Mouse (Mus musculus): ENCODE measurements at regions not wholly inside any gene's neighbourhood (a gene's known extent, or its start where the extent isn't known, plus 50 kb on each side); places are given as distances from the start of the nearest gene placed in this dataset.
A peak's percentile ranks its signal among the peaks of the same experiment; 100 is the strongest.
"Not testable (repeated sequence)": the region's sequence is repeated elsewhere in the genome, so short reads cannot be mapped to it uniquely, and the experiment has no call there.

GRCm38 (mm10) chr11:27105920-27106319, 512.1 kb upstream of the Vrk2 start:
- Histone ChIP-seq H3K4me3 (ENCODE audit: low read depth, low read length) (no peak overlapping the region), H3K27me3 (replicated peaks; ENCODE audit: control insufficient read depth, insufficient read depth, low read length) (no peaks in the 10 kb centered on the region), H3K9me3 (replicated peaks; ENCODE audit: control insufficient read depth, low read length) (no peaks in the 10 kb centered on the region), H3K4me2 (ENCODE audit: low read length) (no peak overlapping the region), H3K4me1 (ENCODE audit: control insufficient read depth, insufficient read depth, low read length) (no peaks in the 10 kb centered on the region), H3K9ac (ENCODE audit: low read length) (no peak overlapping the region), H3K27ac (ENCODE audit: low read depth, low read length) (no peak overlapping the region), H3K36me3 (ENCODE audit: control insufficient read depth, insufficient read depth, low read length) (no peaks in the 10 kb centered on the region)
- peak; percentile 26; the same call in 1 of the 2 replicates for ATAC-seq
- 38% methylated on average over 5 of the region's 5 CpGs for WGBS
- DNase-seq (ENCODE audit: low spot score) = peak; percentile 50

GRCm38 (mm10) chr11:27102906-27103305, 509.1 kb upstream of the Vrk2 start:
- no peak overlapping the region for H3K27ac ChIP-seq (ENCODE audit: low read depth, low read length)
- H3K27me3 ChIP-seq (replicated peaks; ENCODE audit: control insufficient read depth, insufficient read depth, low read length) = no peaks in the 10 kb centered on the region
- DNase-seq (ENCODE audit: low spot score) (no peak), ATAC-seq (no peak)
- H3K4me2 ChIP-seq (ENCODE audit: low read length) = no peak overlapping the region
- no peaks in the 10 kb centered on the region for H3K36me3 ChIP-seq (ENCODE audit: control insufficient read depth, insufficient read depth, low read length)
- H3K4me1 ChIP-seq (ENCODE audit: control insufficient read depth, insufficient read depth, low read length) = no peaks in the 10 kb centered on the region
- no peak overlapping the region for H3K4me3 ChIP-seq (ENCODE audit: low read depth, low read length)
- H3K9ac ChIP-seq (ENCODE audit: low read length) = no peak overlapping the region
- H3K9me3 ChIP-seq (replicated peaks; ENCODE audit: control insufficient read depth, low read length) = no peaks in the 10 kb centered on the region

- no peak for DNase-seq (ENCODE audit: low spot score)
- no peak for ATAC-seq
- Histone ChIP-seq H3K36me3 (ENCODE audit: control insufficient read depth, insufficient read depth, low read length) (no peaks in the 10 kb centered on the region), H3K4me2 (ENCODE audit: low read length) (no peak overlapping the region), H3K27me3 (replicated peaks; ENCODE audit: control insufficient read depth, insufficient read depth, low read length) (no peaks in the 10 kb centered on the region), H3K27ac (ENCODE audit: low read depth, low read length) (no peak overlapping the region), H3K4me3 (ENCODE audit: low read depth, low read length) (no peak overlapping the region), H3K4me1 (ENCODE audit: control insufficient read depth, insufficient read depth, low read length) (no peaks in the 10 kb centered on the region), H3K9ac (ENCODE audit: low read length) (no peak overlapping the region), H3K9me3 (replicated peaks; ENCODE audit: control insufficient read depth, low read length) (no peaks in the 10 kb centered on the region)
- 95% methylated on average over 2 of the region's 2 CpGs for WGBS
Observed at GRCm38 (mm10) chr11:27102045-27102444, 508.2 kb upstream of the Vrk2 start.

GRCm38 (mm10) chr11:27096615-27097014, 502.8 kb upstream of the Vrk2 start:
- no peak overlapping the region for H3K9ac ChIP-seq (ENCODE audit: low read length)
- no peak overlapping the region for H3K4me3 ChIP-seq (ENCODE audit: low read depth, low read length)
- H3K9me3 ChIP-seq (replicated peaks; ENCODE audit: control insufficient read depth, low read length) = no peaks in the 10 kb centered on the region
- H3K4me1 ChIP-seq (ENCODE audit: control insufficient read depth, insufficient read depth, low read length) = no peaks in the 10 kb centered on the region
- DNase-seq (ENCODE audit: low spot score) (no peak), ATAC-seq (no peak)
- no peaks in the 10 kb centered on the region for H3K36me3 ChIP-seq (ENCODE audit: control insufficient read depth, insufficient read depth, low read length)
- H3K4me2 ChIP-seq (ENCODE audit: low read length) = no peak overlapping the region
- H3K27me3 ChIP-seq (replicated peaks; ENCODE audit: control insufficient read depth, insufficient read depth, low read length) = no peaks in the 10 kb centered on the region
- no peak overlapping the region for H3K27ac ChIP-seq (ENCODE audit: low read depth, low read length)

- not testable (repeated sequence) for H3K27me3 ChIP-seq (replicated peaks; ENCODE audit: control insufficient read depth, insufficient read depth, low read length); H3K27ac ChIP-seq (ENCODE audit: low read depth, low read length); H3K9me3 ChIP-seq (replicated peaks; ENCODE audit: control insufficient read depth, low read length); H3K4me3 ChIP-seq (ENCODE audit: low read depth, low read length); H3K4me2 ChIP-seq (ENCODE audit: low read length); H3K4me1 ChIP-seq (ENCODE audit: control insufficient read depth, insufficient read depth, low read length); H3K36me3 ChIP-seq (ENCODE audit: control insufficient read depth, insufficient read depth, low read length); DNase-seq (ENCODE audit: low spot score); H3K9ac ChIP-seq (ENCODE audit: low read length); ATAC-seq
Observed at GRCm38 (mm10) chr11:27095460-27095859, 501.7 kb upstream of the Vrk2 start.

- Histone ChIP-seq H3K4me3 (ENCODE audit: low read depth, low read length) (no peak overlapping the region), H3K9me3 (replicated peaks; ENCODE audit: control insufficient read depth, low read length) (no peaks in the 10 kb centered on the region), H3K27ac (ENCODE audit: low read depth, low read length) (no peak overlapping the region), H3K9ac (ENCODE audit: low read length) (no peak overlapping the region), H3K27me3 (replicated peaks; ENCODE audit: control insufficient read depth, insufficient read depth, low read length) (no peaks in the 10 kb centered on the region), H3K4me2 (ENCODE audit: low read length) (no peak overlapping the region), H3K36me3 (ENCODE audit: control insufficient read depth, insufficient read depth, low read length) (no peaks in the 10 kb centered on the region), H3K4me1 (ENCODE audit: control insufficient read depth, insufficient read depth, low read length) (no peaks in the 10 kb centered on the region)
- DNase-seq (ENCODE audit: low spot score) = no peak
- 88% methylated on average over 1 of the region's 1 CpGs for WGBS
- ATAC-seq = no peak
Observed at GRCm38 (mm10) chr11:27086516-27086915, 492.7 kb upstream of the Vrk2 start.

- H3K9me3 ChIP-seq (replicated peaks; ENCODE audit: control insufficient read depth, low read length) = no peaks in the 10 kb centered on the region
- H3K4me1 ChIP-seq (ENCODE audit: control insufficient read depth, insufficient read depth, low read length) = no peaks in the 10 kb centered on the region
- no peak for ATAC-seq
- no peaks in the 10 kb centered on the region for H3K27me3 ChIP-seq (replicated peaks; ENCODE audit: control insufficient read depth, insufficient read depth, low read length)
- no peak for DNase-seq (ENCODE audit: low spot score)
- H3K36me3 ChIP-seq (ENCODE audit: control insufficient read depth, insufficient read depth, low read length) = no peaks in the 10 kb centered on the region
- H3K4me3 ChIP-seq (ENCODE audit: low read depth, low read length) = no peak overlapping the region
- H3K4me2 ChIP-seq (ENCODE audit: low read length) = no peak overlapping the region
- H3K9ac ChIP-seq (ENCODE audit: low read length) = no peak overlapping the region
- H3K27ac ChIP-seq (ENCODE audit: low read depth, low read length) = no peak overlapping the region
Observed at GRCm38 (mm10) chr11:27081188-27081587, 487.4 kb upstream of the Vrk2 start.

- Histone ChIP-seq H3K4me2 (ENCODE audit: low read length) (no peak overlapping the region), H3K27ac (ENCODE audit: low read depth, low read length) (no peak overlapping the region), H3K9ac (ENCODE audit: low read length) (no peak overlapping the region), H3K27me3 (replicated peaks; ENCODE audit: control insufficient read depth, insufficient read depth, low read length) (no peaks in the 10 kb centered on the region), H3K4me3 (ENCODE audit: low read depth, low read length) (no peak overlapping the region), H3K9me3 (replicated peaks; ENCODE audit: control insufficient read depth, low read length) (no peaks in the 10 kb centered on the region), H3K4me1 (ENCODE audit: control insufficient read depth, insufficient read depth, low read length) (no peaks in the 10 kb centered on the region), H3K36me3 (ENCODE audit: control insufficient read depth, insufficient read depth, low read length) (no peaks in the 10 kb centered on the region)
- ATAC-seq (no peak; the same call in 1 of the 2 replicates), DNase-seq (ENCODE audit: low spot score) (peak; percentile 58)
Observed at GRCm38 (mm10) chr11:27070381-27070780, 476.6 kb upstream of the Vrk2 start.

GRCm38 (mm10) chr11:27027243-27027852, 433.5 kb upstream of the Vrk2 start:
- Histone ChIP-seq H3K27me3 (replicated peaks; ENCODE audit: control insufficient read depth, insufficient read depth, low read length) (no peaks in the 10 kb centered on the region), H3K9me3 (replicated peaks; ENCODE audit: control insufficient read depth, low read length) (no peaks in the 10 kb centered on the region), H3K4me2 (ENCODE audit: low read length) (no peak overlapping the region), H3K36me3 (ENCODE audit: control insufficient read depth, insufficient read depth, low read length) (no peaks in the 10 kb centered on the region), H3K27ac (ENCODE audit: low read depth, low read length) (no peak overlapping the region), H3K9ac (ENCODE audit: low read length) (no peak overlapping the region), H3K4me1 (ENCODE audit: control insufficient read depth, insufficient read depth, low read length) (no peaks in the 10 kb centered on the region), H3K4me3 (ENCODE audit: low read depth, low read length) (no peak overlapping the region)
- ATAC-seq (no peak), DNase-seq (ENCODE audit: low spot score) (no peak)
- WGBS = 88% methylated on average over 1 of the region's 1 CpGs

All from forebrain, embryonic 14.5 days (tissue).